Mouse (Mus musculus): Measurements from ENCODE around the gene Hfe.

- TF ChIP-seq CTCF (IDR thresholded peaks at IDR 0.05; ENCODE audit: extremely low read depth, insufficient read depth, low read length) (no peak), POLR2A (IDR thresholded peaks at IDR 0.05; ENCODE audit: extremely low read depth, insufficient read depth, low read length) (no peak)
Measured at GRCm38 (mm10) chr13:23706771-23707170, 3.9 kb downstream of the Hfe start.
